Mouse (Mus musculus) layer of hippocampus, postnatal 36 days (tissue): ENCODE results near the gene Gm128. TPM values are rescaled to one million over a fixed set of nuclear protein-coding genes. Genes with fewer than 3 reads are reported as not detected.

Experiments
- DNase-seq, 2 experiments: peaks; one replicate each; pipeline ENCODE4 v3.0.0; 2022
- total RNA-seq, 2 experiments: library from RNA; stranded (reverse); gene quantifications; 2 replicates each; pipeline ENCODE4 v1.2.3; 2021

Gene Gm128
- under 1 TPM in 1 of 2 experiments, not detected in 1; 0.32 TPM for total RNA-seq

DNA sequence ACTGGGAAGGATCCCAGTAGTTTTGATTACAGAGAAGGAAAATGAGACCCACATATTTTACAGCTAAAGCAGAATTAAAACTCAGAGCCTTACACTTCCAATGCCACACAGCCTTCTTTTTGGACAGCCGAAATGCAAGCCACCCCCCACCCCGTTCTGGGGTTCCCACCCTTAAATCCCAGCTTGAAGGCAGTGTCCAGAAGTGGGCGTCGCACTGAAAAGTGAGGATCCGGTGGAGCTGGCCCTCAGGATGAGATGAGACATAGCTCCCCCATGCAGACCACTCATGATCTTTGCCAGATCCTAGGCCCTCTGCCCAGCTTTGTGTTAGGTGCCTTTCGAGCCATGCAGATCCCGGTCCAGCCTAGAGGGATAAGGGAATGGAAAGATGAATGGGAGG is at the start of gene Gm128:
TSS of gene Gm128 (minus strand) at position 101 of the 400 bp plus-strand sequence.
- no peak for DNase-seq

DNA sequence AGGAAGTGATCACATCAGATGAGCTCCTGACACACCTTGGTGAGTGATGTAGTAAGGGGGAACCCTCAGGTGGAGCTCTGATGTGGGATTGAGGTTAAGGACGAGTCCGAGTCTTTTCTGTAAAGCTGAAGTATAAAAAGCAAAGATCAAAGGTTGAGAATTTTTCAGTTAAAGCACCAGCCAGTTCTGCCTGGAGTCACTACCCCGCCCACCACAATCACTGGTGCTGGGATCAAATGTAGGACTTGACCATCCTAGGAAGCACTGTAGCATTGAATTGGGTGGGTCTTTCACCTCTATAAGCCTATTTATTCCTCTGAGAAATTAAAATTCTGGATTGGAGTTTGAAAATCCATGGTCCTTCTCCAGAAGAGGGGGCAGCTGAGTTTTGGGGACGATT is 49.6 kb upstream of the Gm128 start:
- no peak for DNase-seq

- DNase-seq, result no peak
These were observed 48.8 kb upstream of the Gm128 start for GRCm38 (mm10) chr3:95290156-95290555.

GRCm38 (mm10) chr3:95289419-95289818 is 48.0 kb upstream of the Gm128 start:
- DNase-seq, result no peak

- DNase-seq, result no peak
These were observed 46.1 kb upstream of the Gm128 start for GRCm38 (mm10) chr3:95287541-95287940.

GRCm38 (mm10) chr3:95286510-95286909 is 45.1 kb upstream of the Gm128 start:
- DNase-seq, result no peak

GRCm38 (mm10) chr3:95286011-95286410 is 44.6 kb upstream of the Gm128 start:
- no peak for DNase-seq

DNA sequence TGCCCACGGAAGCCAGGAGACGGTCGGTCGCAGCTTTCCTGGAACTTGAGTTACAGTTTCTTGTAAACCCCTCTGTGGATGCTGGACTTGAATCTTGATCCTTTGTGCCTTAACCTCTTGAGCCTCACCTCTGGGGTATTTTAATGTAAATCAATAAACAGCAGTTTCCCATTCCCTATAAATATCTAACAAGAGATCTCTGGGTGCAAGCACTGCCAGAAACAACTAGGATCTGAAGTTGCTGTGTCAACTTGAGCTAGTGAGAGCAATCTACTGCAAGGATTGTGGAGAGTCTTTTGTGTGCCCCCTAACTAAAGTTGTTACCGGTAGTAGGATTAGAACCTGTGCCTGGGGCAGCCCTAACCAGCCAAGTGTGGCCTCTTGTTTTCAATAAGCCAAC is 44.0 kb upstream of the Gm128 start:
- no peak for DNase-seq

- DNase-seq, result no peak
These were observed 43.3 kb upstream of the Gm128 start for GRCm38 (mm10) chr3:95284501-95285281.

- DNase-seq, result no peak
These were observed 42.7 kb upstream of the Gm128 start for GRCm38 (mm10) chr3:95284062-95284461.

- no peak for DNase-seq
These were observed 42.2 kb upstream of the Gm128 start for GRCm38 (mm10) chr3:95283589-95283941.

GRCm38 (mm10) chr3:95282865-95283588 is 41.6 kb upstream of the Gm128 start:
- DNase-seq, result peak; percentile 67 to 75

- DNase-seq, result peak in 1 of 2 experiments; percentile 18
These were observed 41.0 kb upstream of the Gm128 start for GRCm38 (mm10) chr3:95282381-95282864.

- peak; percentile 97 to 98 for DNase-seq
These were observed 40.1 kb upstream of the Gm128 start, which contains the start of the genes Mindy1 and Prune1 for GRCm38 (mm10) chr3:95281216-95282126. Gene Mindy1, plus strand, starts transcription at chr3:95281345. Gene Prune1, minus strand, starts transcription at chr3:95282076.

DNA sequence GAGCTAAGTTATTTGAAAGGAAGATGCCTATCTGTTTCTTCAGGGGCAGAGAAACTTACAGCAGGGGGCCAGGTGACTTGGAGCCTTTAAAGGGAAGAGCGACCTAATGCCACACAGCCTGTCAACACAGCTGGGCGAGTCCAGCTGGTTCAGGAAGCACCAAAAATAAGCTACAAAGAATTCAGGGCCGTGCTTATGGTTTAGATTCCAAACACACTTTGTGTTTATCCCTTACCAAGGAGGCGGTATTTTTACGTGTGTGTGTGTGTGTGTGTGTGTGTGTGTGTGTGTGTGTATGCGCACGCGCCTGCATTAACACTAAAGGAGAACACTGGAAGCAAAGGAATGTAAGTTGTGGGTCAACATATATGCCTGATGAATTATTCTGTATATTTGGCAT is 39.3 kb upstream of the Gm128 start:
- DNase-seq, result no peak

- DNase-seq, result no peak
These were observed 35.8 kb upstream of the Gm128 start for GRCm38 (mm10) chr3:95277149-95277551.

- DNase-seq, result no peak
These were observed 35.1 kb upstream of the Gm128 start for GRCm38 (mm10) chr3:95276428-95276934.

DNA sequence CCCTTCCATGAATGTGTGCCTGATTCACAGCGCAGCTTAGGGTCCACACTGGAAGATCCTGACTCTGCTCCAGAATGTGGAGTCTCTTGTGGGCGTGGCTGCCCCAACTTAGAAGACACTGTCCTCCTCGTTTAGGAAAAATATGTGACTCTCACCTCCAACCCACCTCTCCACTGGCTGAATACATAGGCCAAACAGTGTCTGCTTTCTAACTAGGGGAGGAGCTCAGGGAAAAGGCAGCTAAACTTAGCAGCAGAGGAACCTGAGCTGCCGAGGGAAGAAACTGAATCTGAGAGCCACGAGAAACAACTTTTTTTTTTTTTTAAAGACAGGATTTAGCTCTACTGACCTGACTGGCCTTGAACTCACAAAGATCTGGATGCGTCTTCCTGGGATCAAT is 33.8 kb upstream of the Gm128 start:
- DNase-seq, result no peak

DNA sequence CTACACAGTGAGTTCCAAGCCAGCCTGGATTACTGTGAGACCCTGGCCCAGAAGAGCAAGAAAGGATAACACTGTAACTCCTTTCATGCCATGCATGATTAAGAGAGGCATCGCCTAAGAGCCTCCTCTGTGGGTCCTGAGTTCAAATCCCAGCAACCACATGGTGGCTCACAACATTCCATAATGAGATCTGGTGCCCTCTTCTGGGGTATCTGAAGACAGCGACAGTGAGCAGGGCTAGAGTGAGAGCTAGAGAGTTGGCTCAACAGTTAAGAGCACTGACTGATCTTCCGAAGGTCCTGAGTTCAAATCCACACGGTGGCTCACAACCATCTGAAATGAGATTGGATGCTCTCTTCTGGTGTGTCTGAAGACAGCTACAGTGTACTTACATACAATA is 33.1 kb upstream of the Gm128 start:
- DNase-seq, result no peak

DNA sequence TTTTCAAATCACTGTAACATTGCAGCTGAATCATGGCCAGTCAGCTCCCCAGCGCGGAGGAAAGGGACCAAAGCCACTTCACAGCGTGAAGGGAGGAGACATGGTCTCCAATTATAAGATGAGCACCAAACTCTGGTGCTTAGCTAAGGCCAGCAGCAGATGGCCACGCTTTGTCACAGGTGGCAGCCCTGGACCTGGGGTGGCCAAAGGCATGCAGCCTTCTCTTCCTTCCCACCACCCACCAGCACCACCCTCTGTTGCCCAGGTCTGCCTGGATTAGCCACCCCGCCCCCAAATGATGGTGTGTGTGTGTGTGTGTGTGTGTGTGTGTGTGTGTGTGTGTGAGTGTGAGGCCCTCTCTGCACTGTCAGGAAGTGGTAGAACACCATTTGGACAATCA is 32.1 kb upstream of the Gm128 start:
- no peak for DNase-seq

DNA sequence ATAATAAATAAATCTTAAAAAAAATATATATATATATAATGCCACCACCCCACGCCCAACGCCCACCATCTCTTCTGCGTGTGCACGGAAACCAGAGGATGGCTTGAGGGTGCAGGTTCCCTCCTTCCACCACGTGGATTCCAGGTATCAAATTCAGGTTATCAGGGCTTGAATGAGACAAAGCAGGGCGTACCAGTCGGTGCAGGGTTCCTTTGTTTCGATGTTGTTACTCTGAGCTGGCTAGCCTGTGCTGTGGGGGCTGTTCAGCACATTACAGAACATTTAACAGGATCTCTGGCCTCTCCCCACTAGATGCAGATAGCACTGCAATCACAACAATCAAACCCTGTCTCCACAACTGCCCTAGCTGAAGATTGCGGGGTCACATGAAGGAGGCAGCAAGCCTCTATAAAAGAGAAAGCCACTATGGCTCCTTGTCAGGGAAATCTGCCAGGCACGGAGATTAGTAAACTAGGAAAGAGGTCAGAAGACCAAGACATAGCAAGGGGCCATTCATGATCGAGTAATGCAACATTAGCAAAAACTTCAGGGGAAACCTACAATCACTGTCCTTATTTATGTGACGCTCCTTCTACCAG is 29.5 kb upstream of the Gm128 start:
- DNase-seq, result no peak

GRCm38 (mm10) chr3:95269789-95270188 is 28.4 kb upstream of the Gm128 start:
- no peak for DNase-seq
